1 mouse cellular context compared by ENCODE assay signal in genomic region chr7:30194101-30194831, GRCm38 (mm10).
TF ChIP-seq lines count a peak whose summit lies in the region.

No protein-coding gene starts in this region.

TF ChIP-seq in MEL, 35 proteins besides CTCF, POLR2A, EP300 and RAD21 (continued from another document):
- TF ChIP-seq TCF12 (IDR thresholded peaks at IDR 0.05; ENCODE audit: low read depth, low read length), result no peak
- no peak for TF ChIP-seq USF1 (IDR thresholded peaks at IDR 0.05; ENCODE audit: low read depth, low read length)
- TF ChIP-seq NELFE (IDR thresholded peaks at IDR 0.05; ENCODE audit: low read depth, low read length), result 0 out of 2 replicates have a peak, but pooled peaks have one; percentile 18
- no peak for TF ChIP-seq RCOR1 (IDR thresholded peaks at IDR 0.05; ENCODE audit: low read depth, low read length)
- no peak for TF ChIP-seq TBP (IDR thresholded peaks at IDR 0.05; ENCODE audit: low read depth, low read length)
- peak; percentile 34; the same call in 1 of the 2 replicates for TF ChIP-seq ZKSCAN1 (IDR thresholded peaks at IDR 0.05; ENCODE audit: low read depth, low read length)
TF ChIP-seq in MEL: peak in this region for 9.
